Mouse (Mus musculus) cerebellum, adult 2 months (tissue): ENCODE results near the gene Prf1. TPM values are rescaled to one million over a fixed set of nuclear protein-coding genes. Genes with fewer than 3 reads are reported as not detected.

ENCODE experiments used
- DNase-seq, 2 experiments: peaks; one replicate each; pipeline ENCODE4 v3.0.0; 2021
- H3K27ac ChIP-seq: fragments of 200-500 bp; 2 replicates; pipeline ENCODE4 v1.5.1; 2012; ENCODE audit warnings: low read length, control low read depth, inconsistent platforms; ENCODE audit not compliant: insufficient read depth
- H3K27me3 ChIP-seq: fragments of 200-500 bp; 2 replicates; pipeline ENCODE4 v1.6.1; 2012; ENCODE audit warnings: inconsistent platforms, mild to moderate bottlenecking, low read length, moderate library complexity; ENCODE audit not compliant: control insufficient read depth, insufficient read depth
- H3K4me1 ChIP-seq: fragments of 200-500 bp; 2 replicates; pipeline ENCODE4 v1.6.1; 2011; ENCODE audit warnings: low read length; ENCODE audit not compliant: control insufficient read depth, insufficient read depth
- H3K4me3 ChIP-seq: fragments of 200-500 bp; replicated peaks from 2 replicates; pipeline ENCODE3; 2011; ENCODE audit warnings: mild to moderate bottlenecking, low read depth, low read length, control low read depth; ENCODE audit not compliant: insufficient read depth
- CTCF ChIP-seq: fragments of 200-500 bp; IDR thresholded peaks from 2 replicates; pipeline ENCODE4 v1.5.1; 2011; ENCODE audit warnings: low read depth, mild to moderate bottlenecking, control low read depth, low read length, moderate library complexity, borderline replicate concordance; ENCODE audit not compliant: insufficient read depth
- POLR2A ChIP-seq: fragments of 200-500 bp; IDR thresholded peaks from 2 replicates; pipeline ENCODE4 v1.6.1; 2011; ENCODE audit warnings: low read length, control low read depth, borderline replicate concordance; ENCODE audit not compliant: insufficient read depth
- WGBS: fragments of 180-500 bp; shearing (Covaris S2); methylation state at CpG from one replicate; pipeline ENCODE4 v1.1.7; 2018; 5-methylcytosine and 5-hydroxymethylcytosine counted together
- polyA plus RNA-seq: library from polyadenylated mRNA; depleted of rRNA; stranded (reverse); fragments of >200 nt; gene quantifications from 2 replicates; pipeline ENCODE4 v1.2.3, GENCODE M21; 2012

Prf1 gene
- polyA plus RNA-seq, 1 experiment: not detected

- Histone ChIP-seq H3K4me3 (no peak overlapping the region), H3K4me1 (no peaks in the 10 kb centered on the region), H3K27me3 (no peaks in the 10 kb centered on the region), H3K27ac (no peak overlapping the region)
- 85% methylated on average over 6 of the region's 6 CpGs for WGBS
- TF ChIP-seq CTCF (no peak), POLR2A (no peak)
- DNase-seq: no peak
These were observed 14.5 kb downstream of the Prf1 start for GRCm38 (mm10) chr10:61312159-61312558.

GRCm38 (mm10) chr10:61312754-61313153, 15.1 kb downstream of the Prf1 start:
- no peak for DNase-seq
- WGBS: 77% methylated on average over 7 of the region's 7 CpGs
- no peak for TF ChIP-seq POLR2A
- TF ChIP-seq CTCF: no peak
- Histone ChIP-seq H3K27me3 (no peaks in the 10 kb centered on the region), H3K4me1 (no peaks in the 10 kb centered on the region), H3K27ac (no peak overlapping the region), H3K4me3 (no peak overlapping the region)

GRCm38 (mm10) chr10:61313750-61314149, 16.1 kb downstream of the Prf1 start:
- 76% methylated on average over 7 of the region's 7 CpGs for WGBS
- DNase-seq: no peak
- H3K27ac ChIP-seq: no peak overlapping the region
- H3K4me3 ChIP-seq: no peak overlapping the region
- no peaks in the 10 kb centered on the region for H3K27me3 ChIP-seq
- H3K4me1 ChIP-seq: no peaks in the 10 kb centered on the region
- TF ChIP-seq POLR2A: no peak

GRCm38 (mm10) chr10:61315324-61315880, 17.8 kb downstream of the Prf1 start:
- Histone ChIP-seq H3K27ac (no peak overlapping the region), H3K4me3 (no peak overlapping the region), H3K27me3 (no peaks in the 10 kb centered on the region), H3K4me1 (no peaks in the 10 kb centered on the region)
- no peak for DNase-seq
- WGBS: 74% methylated on average over 9 of the region's 9 CpGs
- TF ChIP-seq CTCF (no peak), POLR2A (no peak)

- TF ChIP-seq CTCF: no peak
- no peak for TF ChIP-seq POLR2A
- WGBS: 89% methylated on average over 3 of the region's 3 CpGs
- DNase-seq: no peak
- H3K4me3 ChIP-seq: no peak overlapping the region
- no peaks in the 10 kb centered on the region for H3K4me1 ChIP-seq
- H3K27me3 ChIP-seq: no peaks in the 10 kb centered on the region
- no peak overlapping the region for H3K27ac ChIP-seq
These were observed 20.9 kb downstream of the Prf1 start for GRCm38 (mm10) chr10:61318527-61318926.

GRCm38 (mm10) chr10:61324717-61325116, 27.1 kb downstream of the Prf1 start:
- Histone ChIP-seq H3K27ac (no peak overlapping the region), H3K4me3 (no peak overlapping the region), H3K27me3 (no peaks in the 10 kb centered on the region), H3K4me1 (no peaks in the 10 kb centered on the region; the same call in 1 of the 2 replicates)
- no peak for DNase-seq
- WGBS: 56% methylated on average over 8 of the region's 8 CpGs
- TF ChIP-seq CTCF: no peak
- TF ChIP-seq POLR2A: no peak

GRCm38 (mm10) chr10:61325782-61326328, 28.2 kb downstream of the Prf1 start:
- Histone ChIP-seq H3K4me3 (no peak overlapping the region), H3K27ac (no peak overlapping the region), H3K27me3 (no peaks in the 10 kb centered on the region), H3K4me1 (peaks cover 4% of the 10 kb centered on the region)
- no peak for TF ChIP-seq CTCF
- TF ChIP-seq POLR2A: no peak
- 88% methylated on average over 9 of the region's 9 CpGs for WGBS
- no peak for DNase-seq

- WGBS: 91% methylated on average over 10 of the region's 10 CpGs
- no peak overlapping the region for H3K4me3 ChIP-seq
These were observed 29.9 kb downstream of the Prf1 start for GRCm38 (mm10) chr10:61327545-61327944.

More at GRCm38 (mm10) chr10:61327545-61327944, 29.9 kb downstream of the Prf1 start:
- TF ChIP-seq CTCF (no peak), POLR2A (no peak)
- Histone ChIP-seq H3K27ac (no peak overlapping the region), H3K4me1 (peaks cover 10% of the 10 kb centered on the region), H3K27me3 (no peaks in the 10 kb centered on the region)
- no peak for DNase-seq
